Mouse (Mus musculus): ENCODE results near the gene Sema7a. TPM values are rescaled to one million over a fixed set of nuclear protein-coding genes. Genes with fewer than 3 reads are reported as not detected.

Sema7a gene
- polyA plus RNA-seq, 1 experiment from 2014 or later, result 1.7 TPM

DNA sequence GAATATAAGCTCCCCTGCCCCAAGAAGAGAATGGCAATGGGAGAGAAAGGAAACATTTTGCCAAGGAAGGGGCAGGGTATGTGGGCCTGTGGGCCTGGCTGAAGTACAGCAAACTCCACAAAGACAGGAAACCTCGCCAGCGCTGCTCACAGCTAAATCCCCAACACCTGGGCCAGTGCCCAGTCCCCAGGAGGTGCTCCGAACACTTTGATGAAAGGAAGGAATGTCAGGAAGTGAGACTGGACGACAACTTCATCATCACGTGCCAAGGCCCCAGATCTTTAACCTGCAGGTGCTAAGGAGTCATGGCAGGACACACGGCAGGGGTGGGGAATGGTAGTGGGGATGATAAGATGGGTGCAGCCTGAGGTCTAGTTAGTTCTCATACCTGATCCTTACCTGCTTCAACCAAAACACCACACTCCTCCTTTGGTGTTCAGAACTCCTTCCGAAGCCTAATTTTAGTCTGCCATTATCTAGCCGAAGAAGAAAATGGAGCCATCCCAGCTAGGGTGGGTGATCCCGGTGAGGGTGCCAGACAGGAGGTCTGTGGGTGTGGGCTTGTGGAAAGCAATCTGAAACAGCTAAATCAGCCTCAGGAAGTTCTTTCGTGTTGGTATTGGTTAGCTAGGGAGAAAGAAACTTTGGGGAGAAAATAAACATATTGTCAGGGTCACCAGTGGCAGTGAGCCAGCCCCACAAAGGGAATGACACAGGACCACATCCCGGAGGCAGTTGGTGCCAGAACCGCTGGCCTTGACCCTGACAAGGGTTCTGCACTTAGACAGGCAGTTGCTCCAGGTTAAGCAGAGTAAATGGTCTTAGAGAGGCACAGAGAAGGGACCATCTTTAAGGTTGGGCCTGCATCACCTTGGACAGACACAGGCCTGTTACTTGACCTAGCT is 25.6 kb downstream of the Sema7a start:
- no peak for ATAC-seq (ENCODE audit: low FRiP score)
- 80% methylated on average over 12 of the region's 12 CpGs for WGBS
- peaks cover 19% of the 10 kb centered on the region for H3K4me1 ChIP-seq

DNA sequence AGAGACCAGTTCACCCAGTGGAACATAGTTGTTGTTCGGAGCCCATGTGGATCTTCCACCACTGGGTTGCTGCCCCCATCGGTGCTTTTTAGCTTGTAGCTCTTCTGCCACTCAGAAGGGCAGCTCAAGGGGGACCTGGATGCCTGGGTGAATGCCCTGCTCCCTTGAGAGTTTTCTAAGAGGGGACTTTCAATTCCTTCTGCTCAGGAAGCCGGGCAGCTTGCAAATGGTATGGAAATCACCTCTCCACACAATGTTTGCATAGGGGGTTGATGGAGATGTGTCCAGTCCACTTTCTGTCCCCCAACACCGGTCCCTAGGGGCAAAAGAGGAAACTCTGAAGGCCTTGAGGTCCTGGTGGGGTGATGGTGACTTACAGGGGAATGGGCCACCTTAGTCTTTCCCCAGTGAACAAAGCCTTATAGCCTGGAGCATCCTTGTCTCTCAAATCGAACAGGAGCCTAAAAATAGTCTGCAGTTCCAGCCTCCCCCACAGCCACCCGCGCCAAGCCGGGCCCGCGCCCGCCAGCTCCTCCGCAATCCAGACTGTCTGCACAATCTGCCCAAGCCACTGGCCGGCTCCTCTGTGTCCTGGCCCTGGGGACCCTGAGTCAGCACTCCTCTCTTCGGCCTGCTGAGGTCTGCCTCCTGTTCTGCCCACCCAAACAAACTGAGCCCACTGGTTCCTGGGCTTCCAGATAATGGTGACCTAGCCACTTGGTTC is 27.5 kb downstream of the Sema7a start:
- Histone ChIP-seq H3K9me3 (replicated peaks) (no peaks in the 10 kb centered on the region), H3K4me3 (no peak overlapping the region), H3K36me3 (no peaks in the 10 kb centered on the region), H3K9ac (no peak overlapping the region), H3K4me1 (peaks cover 14% of the 10 kb centered on the region), H3K4me2 (replicated peaks) (no peak overlapping the region), H3K27ac (no peak overlapping the region), H3K27me3 (no peaks in the 10 kb centered on the region; the same call in 1 of the 2 replicates)
- 75% methylated on average over 14 of the region's 14 CpGs for WGBS
- no peak for ATAC-seq (ENCODE audit: low FRiP score)

More for the DNA sequence above, 25.6 kb downstream of the Sema7a start:
- Histone ChIP-seq H3K27me3 (no peaks in the 10 kb centered on the region; the same call in 1 of the 2 replicates), H3K9me3 (replicated peaks) (no peaks in the 10 kb centered on the region), H3K4me3 (no peak overlapping the region), H3K9ac (no peak overlapping the region), H3K27ac (no peak overlapping the region), H3K4me2 (replicated peaks) (no peak overlapping the region), H3K36me3 (peaks cover 8% of the 10 kb centered on the region; the same call in 1 of the 2 replicates)

DNA sequence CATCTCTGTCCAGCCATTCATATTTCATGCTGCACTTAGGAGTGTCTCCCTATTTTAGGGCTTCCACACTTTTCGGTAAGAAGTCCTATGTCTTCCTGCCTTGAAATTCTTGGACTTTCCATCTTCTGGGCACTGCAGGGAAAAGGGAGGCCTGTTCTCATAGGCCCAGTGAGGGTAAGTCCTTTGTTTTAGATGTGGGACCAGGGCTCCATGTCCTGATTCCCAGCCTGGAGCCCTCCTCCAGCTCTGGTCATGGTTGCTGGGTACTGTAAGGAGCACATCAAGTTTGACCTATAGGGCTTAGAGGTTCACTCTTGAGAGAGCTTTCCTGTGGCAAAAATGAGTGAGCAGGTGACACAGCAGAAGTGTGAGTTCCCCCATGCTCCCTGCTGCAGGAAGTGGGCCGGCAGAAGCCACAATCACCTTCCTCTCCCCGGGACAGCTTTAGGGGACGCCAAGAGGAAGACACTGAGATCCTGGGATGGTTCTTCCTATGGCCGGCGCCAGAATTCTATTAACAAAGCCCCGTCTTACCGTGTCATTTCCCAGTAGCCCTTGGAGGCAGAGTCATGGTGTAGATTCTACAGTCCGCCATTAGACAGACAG is 28.4 kb downstream of the Sema7a start:
- no peaks in the 10 kb centered on the region for H3K36me3 ChIP-seq
- H3K9me3 ChIP-seq (replicated peaks), result no peaks in the 10 kb centered on the region
- H3K4me1 ChIP-seq, result peaks cover 9% of the 10 kb centered on the region
- no peak overlapping the region for H3K4me2 ChIP-seq (replicated peaks)
- 85% methylated on average over 9 of the region's 9 CpGs for WGBS
- H3K4me3 ChIP-seq, result no peak overlapping the region
- no peaks in the 10 kb centered on the region; the same call in 1 of the 2 replicates for H3K27me3 ChIP-seq
- ATAC-seq (ENCODE audit: low FRiP score), result no peak
- H3K9ac ChIP-seq, result no peak overlapping the region
- H3K27ac ChIP-seq, result no peak overlapping the region

DNA sequence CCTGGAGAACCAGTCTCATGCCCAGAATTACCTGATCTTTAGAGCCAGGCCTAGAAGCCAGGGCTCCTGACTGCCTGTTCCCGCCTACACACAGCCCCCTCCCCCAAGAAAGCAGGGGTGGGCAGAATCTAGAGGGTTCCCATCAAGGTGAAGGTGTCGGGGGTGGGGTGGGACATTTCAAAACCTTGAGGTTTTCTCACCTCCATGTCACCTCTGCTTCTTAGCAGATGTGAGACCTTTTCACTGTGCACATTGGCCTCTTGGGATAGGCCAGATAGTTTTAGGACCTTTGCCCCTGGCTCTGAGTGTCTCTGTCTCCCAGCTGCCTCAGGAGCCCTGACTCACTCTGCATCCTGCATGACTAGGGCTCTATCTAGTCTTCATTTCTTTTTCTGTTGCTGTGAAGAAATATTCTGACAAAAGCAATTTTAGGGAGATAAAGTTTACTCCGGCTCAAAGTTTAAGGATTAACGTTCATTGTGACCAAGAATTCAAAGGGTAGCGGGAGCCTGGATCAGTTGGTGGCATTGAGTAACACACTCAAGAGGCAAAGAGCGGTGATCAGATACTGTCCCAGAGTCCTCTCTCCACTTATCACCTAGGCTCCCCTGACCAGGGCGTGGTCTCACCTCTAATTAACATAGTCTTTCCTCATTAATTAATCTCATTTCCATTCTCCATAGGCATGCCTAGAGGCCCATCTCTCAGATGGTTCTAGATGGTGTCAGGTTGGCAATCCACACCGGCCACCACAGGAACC is 29.1 kb downstream of the Sema7a start:
- Histone ChIP-seq H3K9ac (no peak overlapping the region), H3K4me2 (replicated peaks) (no peak overlapping the region), H3K4me3 (no peak overlapping the region), H3K27me3 (no peaks in the 10 kb centered on the region; the same call in 1 of the 2 replicates), H3K36me3 (no peaks in the 10 kb centered on the region), H3K27ac (no peak overlapping the region), H3K9me3 (replicated peaks) (no peaks in the 10 kb centered on the region), H3K4me1 (peaks cover 9% of the 10 kb centered on the region)
- 91% methylated on average over 8 of the region's 8 CpGs for WGBS
- ATAC-seq (ENCODE audit: low FRiP score), result no peak

DNA sequence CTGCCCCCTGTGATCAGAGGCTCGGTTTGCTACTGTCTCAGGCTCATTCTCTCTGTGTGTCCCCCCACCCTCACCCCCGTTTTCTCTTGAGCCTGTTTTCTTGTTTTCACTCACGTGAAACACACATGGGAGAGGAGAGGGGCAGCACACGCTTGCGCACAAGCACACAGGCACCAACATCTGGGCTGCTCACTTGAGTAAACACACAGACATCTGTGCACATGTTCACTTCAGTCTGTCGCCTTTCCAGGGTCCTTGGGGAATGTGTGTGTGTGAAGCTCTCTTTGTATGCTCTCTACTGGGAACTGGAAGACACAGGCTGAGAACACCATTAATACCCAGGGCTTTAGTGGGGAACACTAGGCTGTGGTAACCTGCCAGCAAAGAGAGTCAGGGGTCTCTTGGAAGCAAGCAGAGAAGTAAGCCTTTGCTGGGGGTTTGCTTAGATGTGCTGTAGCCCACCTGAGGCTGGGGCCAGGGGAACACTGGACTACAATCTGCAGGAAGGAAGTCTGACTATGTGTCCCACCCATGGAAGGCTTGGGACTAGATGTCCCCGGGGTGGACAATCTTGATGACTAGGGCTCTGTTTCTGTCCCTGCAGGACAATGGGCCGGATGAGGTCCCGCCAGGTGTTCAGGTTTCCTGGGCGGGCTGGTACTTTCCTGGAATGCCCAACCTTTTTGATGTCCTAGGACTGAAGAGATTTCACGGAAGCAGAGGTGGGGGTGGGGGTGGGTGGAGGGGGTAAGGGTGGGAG is 30.0 kb downstream of the Sema7a start:
- H3K4me2 ChIP-seq (replicated peaks), result no peak overlapping the region
- no peak for ATAC-seq (ENCODE audit: low FRiP score)
- no peaks in the 10 kb centered on the region; the same call in 1 of the 2 replicates for H3K27me3 ChIP-seq
- H3K27ac ChIP-seq, result no peak overlapping the region
- H3K4me3 ChIP-seq, result no peak overlapping the region
- 68% methylated on average over 11 of the region's 11 CpGs for WGBS
- no peaks in the 10 kb centered on the region for H3K36me3 ChIP-seq
- H3K4me1 ChIP-seq, result peaks cover 3% of the 10 kb centered on the region; the same call in 1 of the 2 replicates
- H3K9me3 ChIP-seq (replicated peaks), result no peaks in the 10 kb centered on the region
- no peak overlapping the region for H3K9ac ChIP-seq

DNA sequence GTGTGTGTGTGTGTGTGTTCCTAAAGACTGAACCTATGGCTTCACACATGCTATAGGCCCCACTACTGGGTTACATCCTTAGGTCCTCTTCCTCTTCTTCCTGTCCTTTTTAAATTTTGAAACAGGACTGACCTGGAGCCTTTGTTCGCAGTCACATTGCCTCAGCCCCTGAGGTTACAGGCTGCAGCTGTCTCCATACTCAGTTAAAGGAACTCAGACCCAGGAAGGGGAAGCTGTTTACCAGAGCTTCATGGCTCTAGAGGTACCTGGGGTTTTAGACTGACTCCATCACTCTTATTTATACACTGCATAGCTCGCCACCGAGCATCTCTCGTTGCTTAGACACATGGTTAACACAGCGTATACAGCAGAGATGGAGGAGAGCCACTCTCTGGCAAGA is 31.5 kb downstream of the Sema7a start:
- Histone ChIP-seq H3K27me3 (no peaks in the 10 kb centered on the region), H3K9ac (no peak overlapping the region), H3K36me3 (no peaks in the 10 kb centered on the region), H3K27ac (no peak overlapping the region), H3K4me2 (replicated peaks) (no peak overlapping the region), H3K4me1 (peaks cover 3% of the 10 kb centered on the region; the same call in 1 of the 2 replicates), H3K4me3 (no peak overlapping the region), H3K9me3 (replicated peaks) (no peaks in the 10 kb centered on the region)
- 90% methylated on average over 5 of the region's 5 CpGs for WGBS
- ATAC-seq (ENCODE audit: low FRiP score), result no peak

DNA sequence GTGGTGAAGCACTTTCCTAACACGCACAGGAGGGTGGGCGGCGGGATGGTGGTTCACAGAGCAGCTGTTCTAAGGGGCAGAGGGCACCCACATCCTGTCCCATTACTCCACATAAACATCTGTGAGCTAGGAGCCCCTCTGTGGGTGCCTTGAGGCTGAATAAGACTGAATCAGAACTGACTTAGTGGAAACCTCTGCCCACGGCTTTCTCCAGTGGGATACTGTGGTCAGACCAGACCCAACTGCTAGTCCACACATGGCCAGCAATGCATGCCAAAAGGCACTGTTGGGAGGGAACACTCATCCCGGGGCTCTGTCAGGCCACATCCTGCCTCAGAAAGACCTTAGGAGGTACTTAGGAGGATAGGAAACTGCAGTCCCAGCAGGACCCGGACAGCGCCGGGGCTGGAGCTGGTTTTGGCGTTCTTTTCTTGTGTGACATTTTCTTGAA is 32.3 kb downstream of the Sema7a start:
- no peak overlapping the region for H3K27ac ChIP-seq
- no peak for ATAC-seq (ENCODE audit: low FRiP score)
- WGBS, result 61% methylated on average over 9 of the region's 9 CpGs
- no peak overlapping the region for H3K9ac ChIP-seq
- H3K4me2 ChIP-seq (replicated peaks), result no peak overlapping the region
- H3K27me3 ChIP-seq, result no peaks in the 10 kb centered on the region
- peaks cover 3% of the 10 kb centered on the region; the same call in 1 of the 2 replicates for H3K4me1 ChIP-seq
- no peak overlapping the region for H3K4me3 ChIP-seq
- H3K9me3 ChIP-seq (replicated peaks), result no peaks in the 10 kb centered on the region
- H3K36me3 ChIP-seq, result no peaks in the 10 kb centered on the region

DNA sequence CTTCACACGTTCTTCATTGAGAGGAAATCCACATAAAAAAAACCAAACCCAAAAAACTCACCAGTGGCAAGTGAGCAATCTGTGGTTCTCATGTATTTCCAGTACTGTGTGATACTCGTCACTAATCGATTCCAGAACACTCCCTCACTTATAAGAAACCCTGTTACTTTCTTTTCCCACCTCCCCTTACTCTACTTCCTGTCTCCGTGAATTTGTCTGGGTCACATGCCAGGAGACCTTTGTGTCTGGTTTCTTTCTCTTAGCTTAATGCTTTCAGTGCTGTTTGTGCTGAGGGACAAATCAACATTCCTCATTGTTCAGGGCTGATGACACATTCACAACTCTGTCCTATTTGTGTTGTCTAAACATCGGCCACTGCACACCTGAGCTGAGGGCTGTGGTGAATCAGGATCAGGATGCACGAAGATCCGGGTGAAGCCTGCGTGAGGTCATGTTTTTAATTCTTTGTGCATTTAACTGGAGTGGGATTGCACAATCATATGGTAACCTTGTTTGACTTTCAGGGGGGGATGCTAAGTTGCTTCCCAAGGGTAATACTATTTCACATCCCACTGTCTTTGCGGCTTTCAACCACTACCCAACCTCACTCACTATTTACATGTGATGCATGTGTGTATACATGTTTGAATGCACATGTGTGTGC is 33.0 kb downstream of the Sema7a start:
- no peaks in the 10 kb centered on the region for H3K4me1 ChIP-seq
- H3K9ac ChIP-seq, result no peak overlapping the region
- no peaks in the 10 kb centered on the region for H3K27me3 ChIP-seq
- no peaks in the 10 kb centered on the region for H3K9me3 ChIP-seq (replicated peaks)
- H3K4me2 ChIP-seq (replicated peaks), result no peak overlapping the region
- H3K27ac ChIP-seq, result no peak overlapping the region
- H3K4me3 ChIP-seq, result no peak overlapping the region
- no peaks in the 10 kb centered on the region for H3K36me3 ChIP-seq
- WGBS, result 65% methylated on average over 9 of the region's 9 CpGs
- no peak for ATAC-seq (ENCODE audit: low FRiP score)

DNA sequence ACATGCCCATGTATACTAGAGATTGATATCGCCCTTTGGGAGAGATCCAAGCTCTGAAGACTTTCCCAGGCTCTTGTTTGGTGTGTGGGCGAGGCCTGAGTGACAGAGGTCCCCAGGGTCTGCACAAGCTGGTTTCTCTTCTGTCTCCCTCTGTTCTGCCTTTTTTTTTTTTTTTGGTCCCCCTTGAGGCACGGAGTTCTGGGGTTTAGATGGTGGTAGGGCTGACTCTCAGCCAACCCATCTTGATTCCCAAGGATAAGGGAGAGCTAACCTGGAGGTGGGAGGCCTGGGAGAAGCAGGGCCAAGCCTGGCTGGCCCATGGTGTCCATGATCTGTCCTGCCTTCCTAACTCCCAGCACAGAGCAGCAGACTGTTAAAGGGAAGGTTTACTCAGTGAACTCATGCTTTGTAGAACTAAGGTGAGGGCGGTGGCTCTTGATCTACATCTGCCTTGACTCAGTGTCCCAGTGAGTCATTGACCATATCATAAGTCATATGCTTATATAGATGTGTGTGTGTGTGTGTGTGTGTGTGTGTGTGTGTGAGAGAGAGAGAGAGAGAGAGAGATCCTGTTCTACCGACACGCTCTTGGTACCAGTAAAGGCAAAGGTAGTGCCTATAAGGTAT is 33.6 kb downstream of the Sema7a start:
- no peak for ATAC-seq (ENCODE audit: low FRiP score)
- Histone ChIP-seq H3K27me3 (no peaks in the 10 kb centered on the region), H3K4me2 (replicated peaks) (no peak overlapping the region), H3K9me3 (replicated peaks) (no peaks in the 10 kb centered on the region), H3K27ac (no peak overlapping the region), H3K4me1 (no peaks in the 10 kb centered on the region), H3K4me3 (no peak overlapping the region), H3K36me3 (no peaks in the 10 kb centered on the region), H3K9ac (no peak overlapping the region)
- 83% methylated on average over 6 of the region's 6 CpGs for WGBS

DNA sequence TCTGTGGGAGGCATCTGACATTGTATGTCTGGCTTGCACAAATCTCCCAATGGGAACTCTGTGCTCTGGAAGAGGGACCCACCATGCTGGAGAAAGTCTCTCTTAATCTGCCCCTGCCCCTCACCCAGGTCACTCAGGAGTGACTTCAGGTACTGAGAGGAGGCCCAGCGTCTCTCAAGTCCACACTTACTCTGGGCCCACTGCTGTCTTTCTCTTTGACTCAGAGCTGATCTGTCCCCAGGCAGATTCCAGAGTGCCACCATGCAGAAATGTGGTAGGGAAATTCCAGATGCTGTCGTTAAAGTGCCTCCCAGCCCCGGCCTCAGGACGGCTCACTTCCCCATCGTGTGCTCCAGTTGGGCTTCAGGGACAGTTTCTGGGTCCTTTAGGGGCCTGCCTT is 34.3 kb downstream of the Sema7a start:
- no peak for ATAC-seq (ENCODE audit: low FRiP score)
- Histone ChIP-seq H3K9me3 (replicated peaks) (no peaks in the 10 kb centered on the region), H3K4me3 (no peak overlapping the region), H3K27ac (no peak overlapping the region), H3K9ac (no peak overlapping the region), H3K27me3 (no peaks in the 10 kb centered on the region), H3K4me1 (no peaks in the 10 kb centered on the region), H3K4me2 (replicated peaks) (no peak overlapping the region), H3K36me3 (no peaks in the 10 kb centered on the region)
- 84% methylated on average over 5 of the region's 5 CpGs for WGBS

All from hindbrain, embryonic 12.5 days (tissue).